ENCODE assay signal across 9 mouse cellular contexts in genomic region chr12:16850431-16851375, GRCm38 (mm10). TPM values are rescaled to one million over a fixed set of nuclear protein-coding genes. Genes with fewer than 3 reads are reported as not detected.
A peak's percentile ranks its signal among the peaks of the same experiment; 100 is the strongest.
DNase-seq lines count a peak whose midpoint lies in the region; ATAC-seq lines count a peak whose summit lies in the region.
"Had no signal": no experiment of that assay in that cellular context is flagged by ENCODE, and none has a peak within 500 bp of the region (broad histone marks: within the 10 kb centered on the region; RNA-seq: fewer than 3 reads in every experiment).

No protein-coding gene starts in this region.

- no peaks in the 10 kb centered on the region for H3K27me3 ChIP-seq in forebrain, embryonic 16.5 days (replicated peaks; ENCODE audit: control insufficient read depth, insufficient read depth, low read length)
- H3K27me3 ChIP-seq in forebrain, embryonic 15.5 days: no peaks in the 10 kb centered on the region
- no peaks in the 10 kb centered on the region for H3K27me3 ChIP-seq in kidney, embryonic 14.5 days (ENCODE audit: control insufficient read depth, insufficient read depth, low read length)
- H3K27me3 ChIP-seq: neural tube, embryonic 12.5 days had no signal

- H3K4me2 ChIP-seq in forebrain, embryonic 16.5 days (ENCODE audit: low read length): no peak overlapping the region
- H3K4me2 ChIP-seq in forebrain, embryonic 15.5 days (replicated peaks): no peak overlapping the region
- no peak overlapping the region for H3K4me2 ChIP-seq in kidney, embryonic 14.5 days (replicated peaks; ENCODE audit: low read depth, low read length)
- H3K4me2 ChIP-seq: neural tube, embryonic 12.5 days had no signal

- H3K4me3 ChIP-seq in forebrain, embryonic 16.5 days (replicated peaks; ENCODE audit: low read length): no peak overlapping the region
- H3K4me3 ChIP-seq in forebrain, embryonic 15.5 days: no peak overlapping the region
- no peak overlapping the region for H3K4me3 ChIP-seq in kidney, embryonic 14.5 days (ENCODE audit: low read length)
- H3K4me3 ChIP-seq: neural tube, embryonic 12.5 days had no signal

- H3K36me3 ChIP-seq in forebrain, embryonic 16.5 days (ENCODE audit: control insufficient read depth, insufficient read depth): no peaks in the 10 kb centered on the region
- H3K36me3 ChIP-seq in forebrain, embryonic 15.5 days: no peaks in the 10 kb centered on the region
- no peaks in the 10 kb centered on the region for H3K36me3 ChIP-seq in kidney, embryonic 14.5 days (ENCODE audit: control insufficient read depth, insufficient read depth, low read length)
- H3K36me3 ChIP-seq: neural tube, embryonic 12.5 days had no signal

- ATAC-seq in forebrain, embryonic 16.5 days: 0 out of 2 replicates have a peak, but pooled peaks have one; percentile 18
- ATAC-seq in forebrain, embryonic 15.5 days (replicated peaks): no peak
- peak; percentile 73 for ATAC-seq in kidney, embryonic 14.5 days (ENCODE audit: low FRiP score, low TSS enrichment)
- ATAC-seq in inflammation-experienced regulatory T-cells, adult 6 months: no peak

- H3K9me3 ChIP-seq in forebrain, embryonic 16.5 days (ENCODE audit: control insufficient read depth, low read length): no peaks in the 10 kb centered on the region
- no peaks in the 10 kb centered on the region for H3K9me3 ChIP-seq in forebrain, embryonic 15.5 days
- H3K9me3 ChIP-seq in kidney, embryonic 14.5 days (ENCODE audit: control insufficient read depth, low read length): no peaks in the 10 kb centered on the region
- H3K9me3 ChIP-seq: neural tube, embryonic 12.5 days had no signal

- intact Hi-C loops in gastrocnemius, postnatal 14 days (cut with DNase I; ENCODE audit: low total_unique reads): no loop called here

- 51% methylated on average over 16 of the region's 16 CpGs for WGBS in forebrain, embryonic 16.5 days
- 53% methylated on average over 16 of the region's 16 CpGs for WGBS in forebrain, embryonic 15.5 days
- WGBS in kidney, embryonic 14.5 days: 42% methylated on average over 16 of the region's 16 CpGs

- peak; percentile 73 for DNase-seq in urinary bladder, postnatal 14 days (ENCODE audit: low spot score)
- DNase-seq in urinary bladder, postnatal 10 days (ENCODE audit: low spot score): no peak
- DNase-seq in gastrocnemius, postnatal 14 days: peak; percentile 88
- DNase-seq in mesoderm, embryonic 11.5 days (ENCODE audit: low read depth, low spot score): peak; percentile 78

- peaks cover 1% of the 10 kb centered on the region for H3K4me1 ChIP-seq in forebrain, embryonic 16.5 days (replicated peaks; ENCODE audit: control insufficient read depth, insufficient read depth, low read length)
- peaks cover 2% of the 10 kb centered on the region for H3K4me1 ChIP-seq in forebrain, embryonic 15.5 days
- peaks cover 7% of the 10 kb centered on the region; the same call in 1 of the 2 replicates for H3K4me1 ChIP-seq in kidney, embryonic 14.5 days (ENCODE audit: control insufficient read depth, insufficient read depth, low read length)

- no peak overlapping the region for H3K27ac ChIP-seq in forebrain, embryonic 16.5 days (ENCODE audit: low read length)
- no peak overlapping the region for H3K27ac ChIP-seq in forebrain, embryonic 15.5 days (replicated peaks)
- H3K27ac ChIP-seq in kidney, embryonic 14.5 days (ENCODE audit: low read depth, low read length): no peak overlapping the region
- H3K27ac ChIP-seq: neural tube, embryonic 12.5 days had no signal

- no peak overlapping the region for H3K9ac ChIP-seq in forebrain, embryonic 16.5 days (replicated peaks; ENCODE audit: low read depth, low read length)
- H3K9ac ChIP-seq in forebrain, embryonic 15.5 days (replicated peaks): no peak overlapping the region
- H3K9ac ChIP-seq in kidney, embryonic 14.5 days (ENCODE audit: low read depth, low read length): no peak overlapping the region
- H3K9ac ChIP-seq: neural tube, embryonic 12.5 days had no signal

RNA-seq across cellular contexts. Expression of gene E2f6, which starts 39.9 kb away (rescaled TPM):
- 28.0 and 28.6 TPM in 2 replicates for polyA plus RNA-seq in forebrain, embryonic 16.5 days (2015; fragmentation: Nextera tagmentation; extraction: Ambion mirVana)
- polyA plus RNA-seq in forebrain, embryonic 15.5 days (2015; fragmentation: Nextera tagmentation; extraction: Ambion mirVana): 31.1 and 33.2 TPM in 2 replicates
- total RNA-seq in gastrocnemius, postnatal 14 days (2021): 10 to 100 TPM; 55.0 to 62.3 TPM
- polyA plus RNA-seq in kidney, embryonic 14.5 days (2014; fragmentation: Nextera tagmentation; extraction: Ambion mirVana): 36.8 and 56.7 TPM in 2 replicates
- 1 to 10 TPM; 3.0 to 5.1 (median 5.0) TPM for polyA plus RNA-seq in inflammation-experienced regulatory T-cells, adult 6 months (2017; shearing (Covaris generic))

RNA-seq across cellular contexts. Expression of gene Rock2, which starts 44.0 kb away (rescaled TPM):
- 15.6 and 15.9 TPM in 2 replicates for polyA plus RNA-seq in forebrain, embryonic 16.5 days (2015; fragmentation: Nextera tagmentation; extraction: Ambion mirVana)
- 15.1 and 16.9 TPM in 2 replicates for polyA plus RNA-seq in forebrain, embryonic 15.5 days (2015; fragmentation: Nextera tagmentation; extraction: Ambion mirVana)
- 10 to 100 TPM; 71.6 to 76.3 TPM for total RNA-seq in gastrocnemius, postnatal 14 days (2021)
- polyA plus RNA-seq in kidney, embryonic 14.5 days (2014; fragmentation: Nextera tagmentation; extraction: Ambion mirVana): 17.4 and 22.3 TPM in 2 replicates
- 10 to 100 TPM; 12.8 to 16.2 (median 15.6) TPM for polyA plus RNA-seq in inflammation-experienced regulatory T-cells, adult 6 months (2017; shearing (Covaris generic))

RNA-seq across cellular contexts. Expression of gene Greb1, which starts 50.0 kb away (rescaled TPM):
- polyA plus RNA-seq in forebrain, embryonic 16.5 days (2015; fragmentation: Nextera tagmentation; extraction: Ambion mirVana): 0.56 and 0.72 TPM in 2 replicates
- 0.31 and 0.43 TPM in 2 replicates for polyA plus RNA-seq in forebrain, embryonic 15.5 days (2015; fragmentation: Nextera tagmentation; extraction: Ambion mirVana)
- total RNA-seq in gastrocnemius, postnatal 14 days (2021): 1 to 10 TPM in 1 of 2 experiments, under 1 TPM in 1; 0.70 to 1.1 TPM
- 6.6 and 8.6 TPM in 2 replicates for polyA plus RNA-seq in kidney, embryonic 14.5 days (2014; fragmentation: Nextera tagmentation; extraction: Ambion mirVana)
- 1 to 10 TPM in 1 of 3 experiments, under 1 TPM in 1, not detected in 1; 0.36 to 1.1 TPM for polyA plus RNA-seq in inflammation-experienced regulatory T-cells, adult 6 months (2017; shearing (Covaris generic))

Comparison
In these comparisons a context has a peak if more than half of its experiments do, and no peak if none do; other contexts are left out.
1. ATAC-seq: peak in forebrain, embryonic 16.5 days (single experiment) and kidney, embryonic 14.5 days (single experiment); none in forebrain, embryonic 15.5 days (single experiment) and inflammation-experienced regulatory T-cells, adult 6 months (single experiment).